Mouse (Mus musculus): ENCODE measurements around the gene Galnt17. TPM values are rescaled to one million over a fixed set of nuclear protein-coding genes. Genes with fewer than 3 reads are reported as not detected.

Gene Galnt17
- polyA plus RNA-seq, 1 experiment from 2014 or later: 0.81 TPM

GRCm38 (mm10) chr5:131165681-131166080 lies 142.6 kb downstream of the Galnt17 start:
- H3K36me3 ChIP-seq (ENCODE audit: control insufficient read depth, insufficient read depth, low read length): no peaks in the 10 kb centered on the region
- WGBS: 59% methylated on average over 7 of the region's 7 CpGs
- no peak overlapping the region for H3K9ac ChIP-seq (ENCODE audit: low read length)
- H3K27ac ChIP-seq (replicated peaks): no peak overlapping the region
- no peak for TF ChIP-seq EP300 (optimal IDR thresholded peaks at IDR 0.05)
- no peak for TF ChIP-seq CTCF (IDR thresholded peaks at IDR 0.05; ENCODE audit: low read depth)
- H3K4me3 ChIP-seq (ENCODE audit: low read depth, low read length): no peak overlapping the region
- no peaks in the 10 kb centered on the region for H3K27me3 ChIP-seq (ENCODE audit: control insufficient read depth, insufficient read depth, low read length)
- H3K4me1 ChIP-seq (replicated peaks; ENCODE audit: control insufficient read depth, insufficient read depth): no peaks in the 10 kb centered on the region
- ATAC-seq (ENCODE audit: low FRiP score, low TSS enrichment): no peak
- DNase-seq (ENCODE audit: low spot score): no peak
- no peaks in the 10 kb centered on the region for H3K9me3 ChIP-seq (ENCODE audit: control insufficient read depth, low read length)
- H3K4me2 ChIP-seq (replicated peaks; ENCODE audit: low read depth): no peak overlapping the region

GRCm38 (mm10) chr5:131157866-131158265 lies 150.4 kb downstream of the Galnt17 start:
- no peak for DNase-seq (ENCODE audit: low spot score)
- no peak overlapping the region for H3K4me3 ChIP-seq (ENCODE audit: low read depth, low read length)
- no peaks in the 10 kb centered on the region for H3K9me3 ChIP-seq (ENCODE audit: control insufficient read depth, low read length)
- H3K27me3 ChIP-seq (ENCODE audit: control insufficient read depth, insufficient read depth, low read length): no peaks in the 10 kb centered on the region
- TF ChIP-seq CTCF (IDR thresholded peaks at IDR 0.05; ENCODE audit: low read depth) (no peak), EP300 (optimal IDR thresholded peaks at IDR 0.05) (no peak)
- H3K27ac ChIP-seq (replicated peaks): no peak overlapping the region
- no peaks in the 10 kb centered on the region for H3K36me3 ChIP-seq (ENCODE audit: control insufficient read depth, insufficient read depth, low read length)
- no peak overlapping the region for H3K4me2 ChIP-seq (replicated peaks; ENCODE audit: low read depth)
- WGBS: 13% methylated on average over 4 of the region's 4 CpGs
- no peak overlapping the region for H3K9ac ChIP-seq (ENCODE audit: low read length)
- no peak for ATAC-seq (ENCODE audit: low FRiP score, low TSS enrichment)
- H3K4me1 ChIP-seq (replicated peaks; ENCODE audit: control insufficient read depth, insufficient read depth): no peaks in the 10 kb centered on the region

GRCm38 (mm10) chr5:131156323-131156722 lies 152.0 kb downstream of the Galnt17 start:
- no peak overlapping the region for H3K4me3 ChIP-seq (ENCODE audit: low read depth, low read length)
- H3K9ac ChIP-seq (ENCODE audit: low read length): no peak overlapping the region
- no peaks in the 10 kb centered on the region for H3K9me3 ChIP-seq (ENCODE audit: control insufficient read depth, low read length)
- H3K36me3 ChIP-seq (ENCODE audit: control insufficient read depth, insufficient read depth, low read length): no peaks in the 10 kb centered on the region
- no peaks in the 10 kb centered on the region for H3K27me3 ChIP-seq (ENCODE audit: control insufficient read depth, insufficient read depth, low read length)
- no peak overlapping the region for H3K27ac ChIP-seq (replicated peaks)
- DNase-seq (ENCODE audit: low spot score): no peak
- H3K4me2 ChIP-seq (replicated peaks; ENCODE audit: low read depth): no peak overlapping the region
- no peaks in the 10 kb centered on the region for H3K4me1 ChIP-seq (replicated peaks; ENCODE audit: control insufficient read depth, insufficient read depth)
- no peak for ATAC-seq (ENCODE audit: low FRiP score, low TSS enrichment)
- 69% methylated on average over 3 of the region's 3 CpGs for WGBS
- TF ChIP-seq EP300 (optimal IDR thresholded peaks at IDR 0.05) (no peak), CTCF (IDR thresholded peaks at IDR 0.05; ENCODE audit: low read depth) (peak; percentile 38)

GRCm38 (mm10) chr5:131142606-131143005 lies 165.7 kb downstream of the Galnt17 start:
- Histone ChIP-seq H3K9me3 (ENCODE audit: control insufficient read depth, low read length) (no peaks in the 10 kb centered on the region), H3K36me3 (ENCODE audit: control insufficient read depth, insufficient read depth, low read length) (no peaks in the 10 kb centered on the region), H3K9ac (ENCODE audit: low read length) (no peak overlapping the region), H3K4me2 (replicated peaks; ENCODE audit: low read depth) (no peak overlapping the region), H3K27me3 (ENCODE audit: control insufficient read depth, insufficient read depth, low read length) (no peaks in the 10 kb centered on the region), H3K4me1 (replicated peaks; ENCODE audit: control insufficient read depth, insufficient read depth) (no peaks in the 10 kb centered on the region), H3K27ac (replicated peaks) (no peak overlapping the region), H3K4me3 (ENCODE audit: low read depth, low read length) (no peak overlapping the region)
- ATAC-seq (ENCODE audit: low FRiP score, low TSS enrichment): no peak
- no peak for TF ChIP-seq CTCF (IDR thresholded peaks at IDR 0.05; ENCODE audit: low read depth)
- TF ChIP-seq EP300 (optimal IDR thresholded peaks at IDR 0.05): no peak
- 51% methylated on average over 4 of the region's 4 CpGs for WGBS
- DNase-seq (ENCODE audit: low spot score): no peak

GRCm38 (mm10) chr5:131134809-131135208 lies 173.5 kb downstream of the Galnt17 start:
- no peak overlapping the region for H3K4me2 ChIP-seq (replicated peaks; ENCODE audit: low read depth)
- H3K4me3 ChIP-seq (ENCODE audit: low read depth, low read length): no peak overlapping the region
- ATAC-seq (ENCODE audit: low FRiP score, low TSS enrichment): no peak
- no peak for TF ChIP-seq CTCF (IDR thresholded peaks at IDR 0.05; ENCODE audit: low read depth)
- no peak for TF ChIP-seq EP300 (optimal IDR thresholded peaks at IDR 0.05)
- no peaks in the 10 kb centered on the region for H3K36me3 ChIP-seq (ENCODE audit: control insufficient read depth, insufficient read depth, low read length)
- no peaks in the 10 kb centered on the region for H3K9me3 ChIP-seq (ENCODE audit: control insufficient read depth, low read length)
- no peak overlapping the region for H3K27ac ChIP-seq (replicated peaks)
- DNase-seq (ENCODE audit: low spot score): no peak
- H3K27me3 ChIP-seq (ENCODE audit: control insufficient read depth, insufficient read depth, low read length): no peaks in the 10 kb centered on the region
- no peak overlapping the region for H3K9ac ChIP-seq (ENCODE audit: low read length)
- H3K4me1 ChIP-seq (replicated peaks; ENCODE audit: control insufficient read depth, insufficient read depth): no peaks in the 10 kb centered on the region

- H3K9ac ChIP-seq (ENCODE audit: low read length): no peak overlapping the region
- H3K4me2 ChIP-seq (replicated peaks; ENCODE audit: low read depth): no peak overlapping the region
- DNase-seq (ENCODE audit: low spot score): no peak
- WGBS: 74% methylated on average over 8 of the region's 8 CpGs
- H3K4me3 ChIP-seq (ENCODE audit: low read depth, low read length): no peak overlapping the region
- TF ChIP-seq EP300 (optimal IDR thresholded peaks at IDR 0.05) (no peak), CTCF (IDR thresholded peaks at IDR 0.05; ENCODE audit: low read depth) (no peak)
- H3K4me1 ChIP-seq (replicated peaks; ENCODE audit: control insufficient read depth, insufficient read depth): no peaks in the 10 kb centered on the region
- no peaks in the 10 kb centered on the region for H3K36me3 ChIP-seq (ENCODE audit: control insufficient read depth, insufficient read depth, low read length)
- no peak overlapping the region for H3K27ac ChIP-seq (replicated peaks)
- H3K9me3 ChIP-seq (ENCODE audit: control insufficient read depth, low read length): no peaks in the 10 kb centered on the region
- ATAC-seq (ENCODE audit: low FRiP score, low TSS enrichment): no peak
- no peaks in the 10 kb centered on the region for H3K27me3 ChIP-seq (ENCODE audit: control insufficient read depth, insufficient read depth, low read length)
These were observed 187.9 kb downstream of the Galnt17 start for GRCm38 (mm10) chr5:131120296-131120840.

Measured in stomach, postnatal 0 days (tissue).